Mouse (Mus musculus) brain, embryonic 18.5 days (tissue): Measurements from ENCODE around the gene Snd1.
"Not testable (repeated sequence)": the region's sequence is repeated elsewhere in the genome, so short reads cannot be mapped to it uniquely, and the experiment has no call there.

Experiments used
- DNase-seq: peaks from one replicate; pipeline ENCODE4 v3.0.0-alpha.2; 2012; ENCODE audit warnings: low read depth, low spot score

Snd1 gene

GRCm38 (mm10) chr6:28902573-28902972, 427.6 kb downstream of the Snd1 start:
- no peak for DNase-seq

GRCm38 (mm10) chr6:28904417-28904816, 429.5 kb downstream of the Snd1 start:
- DNase-seq, result no peak

- no peak for DNase-seq
Measured at GRCm38 (mm10) chr6:28905301-28905700, 430.4 kb downstream of the Snd1 start.

GRCm38 (mm10) chr6:28909866-28910265, 434.9 kb downstream of the Snd1 start:
- no peak for DNase-seq

- no peak for DNase-seq
Measured at GRCm38 (mm10) chr6:28914981-28915380, 440.0 kb downstream of the Snd1 start.

GRCm38 (mm10) chr6:28916630-28917029, 441.7 kb downstream of the Snd1 start:
- DNase-seq, result no peak

GRCm38 (mm10) chr6:28919346-28919745, 444.4 kb downstream of the Snd1 start:
- no peak for DNase-seq

GRCm38 (mm10) chr6:28922371-28922770, 447.4 kb downstream of the Snd1 start:
- no peak for DNase-seq

GRCm38 (mm10) chr6:28923091-28923824, 448.3 kb downstream of the Snd1 start:
- no peak for DNase-seq

GRCm38 (mm10) chr6:28923837-28924236, 448.9 kb downstream of the Snd1 start:
- DNase-seq, result no peak

GRCm38 (mm10) chr6:28927987-28928386, 453.0 kb downstream of the Snd1 start:
- DNase-seq, result not testable (repeated sequence)

- DNase-seq, result not testable (repeated sequence)
Measured at GRCm38 (mm10) chr6:28929169-28929803, 454.3 kb downstream of the Snd1 start.

GRCm38 (mm10) chr6:28931234-28931633, 456.3 kb downstream of the Snd1 start:
- no peak for DNase-seq

- DNase-seq, result no peak
Measured at GRCm38 (mm10) chr6:28931636-28932327, 456.8 kb downstream of the Snd1 start.

- DNase-seq, result peak; percentile 22
Measured at GRCm38 (mm10) chr6:28932328-28932937, 457.5 kb downstream of the Snd1 start.

- DNase-seq, result no peak
Measured at GRCm38 (mm10) chr6:28935736-28936135, 460.8 kb downstream of the Snd1 start.

GRCm38 (mm10) chr6:28947254-28947653, 472.3 kb downstream of the Snd1 start:
- no peak for DNase-seq

GRCm38 (mm10) chr6:28949269-28949668, 474.3 kb downstream of the Snd1 start:
- no peak for DNase-seq

- no peak for DNase-seq
Measured at GRCm38 (mm10) chr6:28955581-28955980, 480.6 kb downstream of the Snd1 start.

- no peak for DNase-seq
Measured at GRCm38 (mm10) chr6:28957486-28957885, 482.5 kb downstream of the Snd1 start.

GRCm38 (mm10) chr6:28963178-28963577, 488.2 kb downstream of the Snd1 start:
- DNase-seq, result no peak

- DNase-seq, result no peak
Measured at GRCm38 (mm10) chr6:28965264-28965663, 490.3 kb downstream of the Snd1 start.
